Mouse (Mus musculus) liver, adult 2 months (tissue): ENCODE measurements around the gene Fam69a. TPM values are rescaled to one million over a fixed set of nuclear protein-coding genes. Genes with fewer than 3 reads are reported as not detected.

Experiments
- DNase-seq: peaks from one replicate; pipeline ENCODE4 v3.0.0-alpha.2; 2011; ENCODE audit warnings: low read depth, low spot score; ENCODE audit errors: extremely low read depth
- H3K27ac ChIP-seq: fragments of 200-500 bp; replicated peaks from 2 replicates; pipeline ENCODE4 v1.5.1; 2012; ENCODE audit warnings: low read depth, mild to moderate bottlenecking, control low read depth, inconsistent platforms, low read length; ENCODE audit not compliant: insufficient read depth
- H3K27me3 ChIP-seq: fragments of 200-500 bp; 2 replicates; pipeline ENCODE4 v1.6.1; 2012; ENCODE audit warnings: mild to moderate bottlenecking, moderate library complexity, low read length, inconsistent platforms; ENCODE audit not compliant: control insufficient read depth, insufficient read depth
- H3K36me3 ChIP-seq: fragments of 200-500 bp; 2 replicates; pipeline ENCODE4 v1.6.1; 2012; ENCODE audit warnings: low read length, inconsistent platforms; ENCODE audit not compliant: control insufficient read depth, insufficient read depth
- H3K4me1 ChIP-seq: fragments of 200-500 bp; 2 replicates; pipeline ENCODE4 v1.6.1; 2011; ENCODE audit warnings: low read length; ENCODE audit not compliant: control insufficient read depth, insufficient read depth
- H3K4me3 ChIP-seq: fragments of 200-500 bp; 2 replicates; pipeline ENCODE4 v1.5.1; 2011; ENCODE audit warnings: low read depth, mild to moderate bottlenecking, control low read depth, low read length, moderate library complexity; ENCODE audit not compliant: insufficient read depth
- H3K79me2 ChIP-seq: fragments of 200-500 bp; 2 replicates; pipeline ENCODE4 v1.6.1; 2012; ENCODE audit warnings: inconsistent platforms, mild to moderate bottlenecking, low read length, moderate library complexity; ENCODE audit not compliant: control insufficient read depth, insufficient read depth
- H3K9ac ChIP-seq: fragments of 200-500 bp; 2 replicates; pipeline ENCODE4 v1.6.1; 2012; ENCODE audit warnings: low read depth, mild to moderate bottlenecking, control low read depth, inconsistent platforms, low read length
- CTCF ChIP-seq: fragments of 200-500 bp; IDR thresholded peaks from 2 replicates; pipeline ENCODE4 v1.5.1; 2011; ENCODE audit warnings: low read depth, low read length, control low read depth
- POLR2A ChIP-seq: fragments of 200-500 bp; IDR thresholded peaks from 2 replicates; pipeline ENCODE4 v1.6.1; 2011; ENCODE audit warnings: low read length, control low read depth; ENCODE audit not compliant: insufficient read depth; ENCODE audit errors: extremely low read depth
- WGBS: fragments of 180-500 bp; shearing (Covaris S2); methylation state at CpG from one replicate; pipeline ENCODE4 v1.1.7; 2018; 5-methylcytosine and 5-hydroxymethylcytosine counted together
- polyA plus RNA-seq: library from polyadenylated mRNA; depleted of rRNA; stranded (reverse); fragments of >200 nt; gene quantifications from 2 replicates; pipeline ENCODE4 v1.2.3, GENCODE M21; 2012
- total RNA-seq: library from RNA; depleted of rRNA; stranded (reverse); fragments of >200 nt; gene quantifications from 2 replicates; pipeline ENCODE4 v1.2.3, GENCODE M21; 2014

Gene Fam69a
- total and polyA plus RNA-seq, 2 experiments = 1.4 to 5.3 TPM

DNA sequence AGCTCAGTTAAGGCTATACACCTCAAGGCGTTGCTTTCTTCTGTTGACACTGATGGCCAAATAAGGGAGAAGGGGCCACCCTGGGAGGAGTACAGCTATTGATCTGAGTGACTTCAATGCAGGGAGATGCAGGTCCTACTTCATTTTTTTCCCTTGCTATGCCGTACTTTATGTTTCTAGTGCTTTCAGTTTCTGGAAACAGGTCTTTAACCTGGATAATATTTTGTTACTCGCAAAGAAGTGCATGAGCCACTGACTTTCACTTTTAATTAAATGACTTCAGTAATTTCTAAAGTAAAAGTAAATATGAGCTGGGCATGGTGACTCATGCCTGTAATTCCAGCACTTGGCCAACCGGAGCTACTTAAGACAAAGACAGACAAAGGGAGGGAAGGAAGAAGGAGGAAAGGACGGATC is 958 bp upstream of the Fam69a start:
- H3K4me1 ChIP-seq = peaks cover 9% of the 10 kb centered on the region; the same call in 1 of the 2 replicates
- H3K9ac ChIP-seq = 0 out of 2 replicates have a peak overlapping the region, but pooled peaks have one; percentile 30
- no peaks in the 10 kb centered on the region for H3K36me3 ChIP-seq
- 11% methylated on average over 5 of the region's 5 CpGs for WGBS
- H3K27me3 ChIP-seq = no peaks in the 10 kb centered on the region
- no peaks in the 10 kb centered on the region for H3K79me2 ChIP-seq
- peak; percentile 45 for DNase-seq
- TF ChIP-seq CTCF = no peak
- no peak for TF ChIP-seq POLR2A
- peak overlapping the region; percentile 62 for H3K4me3 ChIP-seq
- H3K27ac ChIP-seq = no peak overlapping the region

DNA sequence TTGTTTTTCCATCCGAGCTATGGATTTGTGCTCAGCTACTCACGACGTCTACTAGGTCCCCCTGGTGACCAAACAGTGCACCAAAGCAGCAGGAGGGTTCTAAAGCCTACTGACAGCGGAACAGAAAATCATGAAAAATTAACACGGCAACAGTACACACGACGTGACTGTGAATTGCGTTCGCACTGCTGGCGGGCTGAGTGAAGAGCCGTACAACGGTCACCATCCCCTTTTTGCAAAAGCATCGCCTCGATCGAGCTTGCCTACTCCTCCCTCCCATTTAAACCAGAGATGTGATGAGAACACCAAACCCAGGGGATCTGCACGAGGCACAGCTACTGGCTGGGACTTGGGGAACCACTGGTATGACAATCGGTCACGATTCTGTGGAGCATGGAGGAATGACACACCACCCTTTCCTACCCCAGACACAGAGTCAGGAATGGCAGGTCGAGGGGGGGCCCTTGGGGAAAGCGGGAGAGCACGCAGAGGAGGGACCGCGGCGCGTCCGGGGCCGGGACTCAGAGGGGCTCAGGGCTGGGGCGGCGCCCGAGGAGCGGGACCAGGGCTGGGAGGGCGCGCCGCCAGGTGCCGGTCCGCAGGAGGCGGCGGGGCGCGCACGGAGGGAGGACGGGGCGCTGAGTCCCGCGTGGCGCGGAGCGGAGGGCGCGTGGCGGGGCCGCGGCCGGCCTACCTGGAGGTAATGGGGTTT is 474 bp downstream of the Fam69a start:
- Histone ChIP-seq H3K4me3 (peak overlapping the region; percentile 97), H3K4me1 (peaks cover 18% of the 10 kb centered on the region), H3K27ac (peak overlapping the region; percentile 30), H3K9ac (peak overlapping the region; percentile 87), H3K36me3 (no peaks in the 10 kb centered on the region), H3K79me2 (no peaks in the 10 kb centered on the region), H3K27me3 (no peaks in the 10 kb centered on the region)
- under 1% methylated on average over 28 of the region's 54 CpGs for WGBS
- TF ChIP-seq POLR2A = no peak
- peak; percentile 56; the same call in 1 of the 2 replicates for TF ChIP-seq CTCF
- peak; percentile 69 for DNase-seq

DNA sequence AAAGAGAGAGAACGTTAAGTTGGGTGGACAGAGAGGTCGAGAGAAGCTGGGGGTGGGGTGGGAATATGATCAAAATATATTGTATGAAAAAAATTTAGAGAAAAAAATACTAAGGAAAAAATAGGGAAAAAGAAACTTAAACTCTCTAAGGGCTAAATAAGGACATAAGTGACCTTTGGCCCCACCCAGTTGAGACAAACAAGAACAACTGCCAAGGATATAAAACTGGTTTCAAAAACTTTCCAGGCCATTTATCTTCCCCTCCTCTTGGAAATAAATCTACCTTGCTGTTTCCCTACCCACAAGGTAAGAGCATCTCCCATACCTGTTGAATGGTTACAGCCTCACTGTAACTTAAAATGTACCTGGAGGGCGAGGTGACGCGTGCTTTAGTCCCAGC is 2.9 kb downstream of the Fam69a start:
- no peak overlapping the region for H3K4me3 ChIP-seq
- peak; percentile 80 for DNase-seq
- no peaks in the 10 kb centered on the region for H3K36me3 ChIP-seq
- no peak overlapping the region for H3K9ac ChIP-seq
- H3K4me1 ChIP-seq = peaks cover 18% of the 10 kb centered on the region
- H3K79me2 ChIP-seq = no peaks in the 10 kb centered on the region; the same call in 1 of the 2 replicates
- peak overlapping the region; percentile 66 for H3K27ac ChIP-seq
- H3K27me3 ChIP-seq = no peaks in the 10 kb centered on the region
- TF ChIP-seq POLR2A = no peak
- TF ChIP-seq CTCF = no peak
- WGBS = 67% methylated on average over 5 of the region's 5 CpGs

DNA sequence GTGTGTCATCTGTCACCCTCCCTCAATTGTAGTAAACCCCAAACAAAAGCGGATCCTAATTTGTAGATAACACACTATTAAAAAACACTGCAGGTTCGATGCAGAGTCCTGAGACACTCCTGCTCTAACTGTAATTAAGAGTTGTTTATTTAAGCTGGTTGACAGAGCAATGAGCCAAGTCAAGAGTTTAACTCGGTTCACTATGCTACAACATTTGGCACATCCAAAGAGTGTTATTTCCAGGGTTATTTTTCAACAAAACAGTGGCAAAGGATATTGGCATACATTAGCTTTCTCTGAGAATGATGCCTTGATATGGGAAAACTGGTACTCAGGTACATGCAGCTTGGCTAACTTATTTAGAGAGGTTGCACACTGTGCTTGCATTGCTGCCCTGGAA is 4.9 kb downstream of the Fam69a start:
- DNase-seq = peak; percentile 83
- WGBS = 19% methylated on average over 3 of the region's 3 CpGs
- Histone ChIP-seq H3K9ac (no peak overlapping the region), H3K27ac (no peak overlapping the region), H3K4me1 (peaks cover 16% of the 10 kb centered on the region), H3K79me2 (peaks cover 2% of the 10 kb centered on the region; the same call in 1 of the 2 replicates), H3K36me3 (no peaks in the 10 kb centered on the region), H3K27me3 (no peaks in the 10 kb centered on the region), H3K4me3 (no peak overlapping the region)
- TF ChIP-seq POLR2A (no peak), CTCF (no peak)

DNA sequence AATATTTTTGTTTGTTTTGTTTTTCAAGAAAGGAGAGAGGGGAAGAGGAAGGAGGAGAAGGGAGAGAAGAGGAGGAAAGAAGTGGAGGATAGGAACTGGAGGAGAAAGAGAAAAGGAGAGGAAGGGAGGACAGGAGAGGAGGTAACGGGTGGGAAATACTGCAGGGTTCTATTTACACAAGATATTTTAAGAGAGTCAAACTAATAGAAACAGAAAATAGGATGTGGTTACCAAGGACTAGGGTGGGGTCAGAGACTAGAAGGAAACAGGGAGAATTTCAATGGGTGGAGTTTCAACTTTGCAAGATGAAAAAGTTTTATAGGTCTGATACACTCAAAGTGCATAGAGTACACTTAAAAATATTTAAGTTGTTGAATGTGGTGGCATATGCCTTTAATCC is 7.0 kb downstream of the Fam69a start:
- no peak overlapping the region for H3K27ac ChIP-seq
- DNase-seq = peak; percentile 22
- peaks cover 16% of the 10 kb centered on the region for H3K4me1 ChIP-seq
- no peak overlapping the region for H3K9ac ChIP-seq
- no peak overlapping the region for H3K4me3 ChIP-seq
- WGBS = 81% methylated on average over 1 of the region's 1 CpGs
- no peaks in the 10 kb centered on the region for H3K36me3 ChIP-seq
- no peaks in the 10 kb centered on the region for H3K27me3 ChIP-seq
- TF ChIP-seq POLR2A = no peak
- TF ChIP-seq CTCF = no peak
- H3K79me2 ChIP-seq = peaks cover 2% of the 10 kb centered on the region; the same call in 1 of the 2 replicates

DNA sequence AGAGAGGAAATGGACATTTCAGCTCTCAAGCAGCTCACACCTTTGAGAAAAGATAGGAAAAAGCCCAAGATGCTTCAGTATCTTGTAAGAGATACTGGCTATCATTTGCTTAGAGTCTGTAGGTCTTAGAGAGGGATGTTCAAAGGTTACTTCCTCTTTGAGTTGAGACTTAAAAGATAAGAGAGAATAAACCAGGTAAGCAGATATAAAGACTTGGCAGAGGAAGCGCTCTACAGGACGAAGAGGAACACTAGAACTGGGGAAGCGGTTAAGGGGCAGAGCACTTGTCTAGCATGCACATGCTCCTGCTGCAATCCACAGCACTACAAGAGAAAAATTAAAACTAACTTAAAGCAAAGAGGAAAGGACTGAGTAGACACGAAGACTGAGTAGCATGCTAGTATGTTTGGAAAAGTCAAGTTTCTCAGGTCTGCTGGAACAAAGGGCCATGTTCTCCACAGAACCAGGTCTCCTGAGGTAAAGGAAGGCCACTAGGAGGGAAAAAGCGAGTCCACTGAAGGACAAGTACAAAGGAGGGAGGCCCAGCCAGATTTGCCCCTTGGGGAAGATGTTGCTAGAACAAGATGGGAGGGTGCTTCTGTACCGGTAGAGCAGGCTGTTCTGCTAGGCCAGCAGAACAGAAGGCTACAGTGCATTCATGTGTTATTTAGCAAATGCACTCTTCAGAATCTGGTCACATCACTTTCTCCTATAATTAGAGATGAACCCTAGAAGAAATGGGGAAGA is 8.4 kb downstream of the Fam69a start:
- Histone ChIP-seq H3K9ac (no peak overlapping the region), H3K4me3 (no peak overlapping the region), H3K79me2 (peaks cover 2% of the 10 kb centered on the region; the same call in 1 of the 2 replicates), H3K27me3 (no peaks in the 10 kb centered on the region), H3K27ac (no peak overlapping the region), H3K36me3 (no peaks in the 10 kb centered on the region), H3K4me1 (peaks cover 8% of the 10 kb centered on the region)
- DNase-seq = no peak
- TF ChIP-seq POLR2A = no peak
- no peak for TF ChIP-seq CTCF
- 86% methylated on average over 6 of the region's 6 CpGs for WGBS
